Mouse (Mus musculus): Measurements from ENCODE around the gene Tpo. TPM values are rescaled to one million over a fixed set of nuclear protein-coding genes. Genes with fewer than 3 reads are reported as not detected.

Gene Tpo
- not detected in 2 replicates for polyA plus RNA-seq (2014; fragmentation: Nextera tagmentation; extraction: Ambion mirVana)

DNA sequence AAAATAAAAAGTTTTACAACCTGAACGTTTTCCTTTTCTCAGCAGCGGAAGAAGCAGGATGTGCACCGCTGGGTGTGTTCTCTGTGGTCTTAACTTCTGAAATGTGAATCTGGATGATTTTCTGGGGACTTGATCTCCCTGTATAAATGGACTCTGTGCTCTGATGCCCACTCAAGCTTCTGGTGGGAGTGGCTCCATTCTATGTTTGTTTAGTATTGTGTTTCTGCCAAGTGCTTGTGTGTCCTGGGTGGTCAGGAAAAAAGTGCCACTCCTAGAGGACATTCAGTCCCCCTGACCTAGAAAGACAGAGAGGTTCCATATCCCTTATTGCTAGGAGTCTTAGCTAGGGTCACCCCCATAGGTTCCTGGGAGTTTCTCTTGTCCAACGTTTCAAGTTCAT, at the start of gene Tpo:
TSS of gene Tpo (minus strand) at position 101 of the 400 bp plus-strand sequence.
- Histone ChIP-seq H3K4me1 (ENCODE audit: insufficient read depth) (no peaks in the 10 kb centered on the region), H3K4me2 (no peak within 1 kb of the TSS), H3K4me3 (ENCODE audit: low read depth, low read length) (no peak within 1 kb of the TSS), H3K27ac (ENCODE audit: low read depth) (no peak within 1 kb of the TSS), H3K9me3 (ENCODE audit: low read depth, low read length) (no peaks in the 10 kb centered on the region), H3K9ac (no peak within 1 kb of the TSS), H3K27me3 (ENCODE audit: insufficient read depth, low read length) (no peaks in the 10 kb centered on the region), H3K36me3 (ENCODE audit: insufficient read depth) (no peaks in the 10 kb centered on the region)
- TF ChIP-seq CTCF (IDR thresholded peaks at IDR 0.05; ENCODE audit: low read depth): no peak
- no peak for ATAC-seq (ENCODE audit: insufficient read depth)
- WGBS: 68% methylated on average over 4 of the region's 4 CpGs
- no peak for DNase-seq

DNA sequence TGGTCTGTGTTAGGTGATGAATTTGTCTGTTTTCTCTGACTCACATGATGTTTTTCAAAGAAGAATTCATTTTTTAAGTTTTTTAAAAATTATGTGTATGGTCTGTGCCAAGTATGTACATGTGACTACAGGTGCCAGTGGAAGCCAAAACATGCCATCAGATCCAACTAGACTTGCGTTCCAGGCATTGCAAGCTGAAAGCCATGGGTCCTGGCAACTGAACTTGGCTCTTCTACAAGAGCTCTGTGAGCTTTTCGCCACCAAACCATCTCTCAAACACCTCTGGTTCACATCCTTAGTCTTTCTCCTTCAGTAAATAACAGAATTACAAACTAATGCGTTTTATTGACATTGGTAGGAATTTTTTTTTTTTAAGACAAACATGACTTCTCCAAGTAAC, 49.3 kb upstream of the Tpo start:
- no peak for ATAC-seq (ENCODE audit: insufficient read depth)
- no peak overlapping the region for H3K4me2 ChIP-seq
- no peak overlapping the region for H3K27ac ChIP-seq (ENCODE audit: low read depth)
- no peak overlapping the region for H3K9ac ChIP-seq
- no peak overlapping the region for H3K4me3 ChIP-seq (ENCODE audit: low read depth, low read length)
- TF ChIP-seq CTCF (IDR thresholded peaks at IDR 0.05; ENCODE audit: low read depth): no peak
- no peak for DNase-seq
- H3K36me3 ChIP-seq (ENCODE audit: insufficient read depth): no peaks in the 10 kb centered on the region
- H3K4me1 ChIP-seq (ENCODE audit: insufficient read depth): no peaks in the 10 kb centered on the region
- H3K27me3 ChIP-seq (ENCODE audit: insufficient read depth, low read length): no peaks in the 10 kb centered on the region
- no peaks in the 10 kb centered on the region for H3K9me3 ChIP-seq (ENCODE audit: low read depth, low read length)
- WGBS: 77% methylated on average over 3 of the region's 3 CpGs

DNA sequence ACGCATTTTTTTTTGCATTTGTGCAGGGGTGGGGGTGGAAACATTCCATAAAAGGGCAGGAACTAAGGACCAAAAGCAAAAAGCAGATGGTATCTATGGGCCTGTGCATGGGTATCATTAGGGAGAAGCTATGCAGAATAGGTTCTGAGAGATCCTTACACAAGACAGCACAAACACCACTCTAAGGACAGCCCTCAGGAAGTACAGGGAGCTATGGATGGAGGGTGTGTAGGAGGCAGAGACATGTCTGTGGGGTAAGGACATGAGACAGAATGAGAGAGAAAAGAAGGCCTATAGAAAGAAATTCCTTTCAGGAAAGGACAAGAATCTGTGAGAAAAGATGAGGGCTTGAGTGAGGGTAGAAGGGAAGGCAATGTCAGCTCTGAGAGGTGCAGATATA, 47.2 kb upstream of the Tpo start:
- Histone ChIP-seq H3K27ac (ENCODE audit: low read depth) (no peak overlapping the region), H3K4me3 (ENCODE audit: low read depth, low read length) (no peak overlapping the region), H3K9ac (no peak overlapping the region), H3K27me3 (ENCODE audit: insufficient read depth, low read length) (no peaks in the 10 kb centered on the region), H3K4me1 (ENCODE audit: insufficient read depth) (no peaks in the 10 kb centered on the region), H3K4me2 (no peak overlapping the region), H3K9me3 (ENCODE audit: low read depth, low read length) (no peaks in the 10 kb centered on the region), H3K36me3 (ENCODE audit: insufficient read depth) (no peaks in the 10 kb centered on the region)
- DNase-seq (no peak), ATAC-seq (ENCODE audit: insufficient read depth) (no peak)
- WGBS: 88% methylated on average over 1 of the region's 1 CpGs
- no peak for TF ChIP-seq CTCF (IDR thresholded peaks at IDR 0.05; ENCODE audit: low read depth)

DNA sequence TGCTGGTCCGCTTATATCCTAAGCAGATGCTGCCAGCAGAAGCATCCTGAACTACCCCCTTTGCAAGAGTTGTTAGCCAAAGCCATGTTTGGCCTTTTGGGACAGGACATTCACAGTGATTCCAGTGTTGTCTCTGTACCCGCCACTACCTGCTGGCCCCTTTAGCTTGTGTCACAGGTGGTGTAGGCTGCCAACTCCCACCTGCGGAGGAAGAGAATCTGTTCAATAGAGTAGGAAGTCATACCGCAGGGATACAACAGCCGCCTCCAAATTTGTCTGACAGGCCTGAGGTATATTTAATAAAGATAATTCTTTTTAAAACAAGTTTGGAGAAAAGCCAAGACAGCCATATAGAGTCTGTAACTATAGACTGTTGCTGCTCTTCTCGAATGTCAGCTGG, 45.5 kb upstream of the Tpo start:
- Histone ChIP-seq H3K4me1 (ENCODE audit: insufficient read depth) (no peaks in the 10 kb centered on the region), H3K36me3 (ENCODE audit: insufficient read depth) (no peaks in the 10 kb centered on the region), H3K9me3 (ENCODE audit: low read depth, low read length) (no peaks in the 10 kb centered on the region), H3K9ac (no peak overlapping the region), H3K27me3 (ENCODE audit: insufficient read depth, low read length) (no peaks in the 10 kb centered on the region), H3K4me2 (no peak overlapping the region), H3K4me3 (ENCODE audit: low read depth, low read length) (no peak overlapping the region), H3K27ac (ENCODE audit: low read depth) (no peak overlapping the region)
- TF ChIP-seq CTCF (IDR thresholded peaks at IDR 0.05; ENCODE audit: low read depth): no peak
- DNase-seq: no peak
- 66% methylated on average over 6 of the region's 6 CpGs for WGBS
- no peak for ATAC-seq (ENCODE audit: insufficient read depth)

GRCm38 (mm10) chr12:30177529-30177928, 45.1 kb upstream of the Tpo start:
- Histone ChIP-seq H3K9me3 (ENCODE audit: low read depth, low read length) (no peaks in the 10 kb centered on the region), H3K27me3 (ENCODE audit: insufficient read depth, low read length) (no peaks in the 10 kb centered on the region), H3K4me2 (no peak overlapping the region), H3K36me3 (ENCODE audit: insufficient read depth) (no peaks in the 10 kb centered on the region), H3K4me3 (ENCODE audit: low read depth, low read length) (no peak overlapping the region), H3K9ac (no peak overlapping the region), H3K4me1 (ENCODE audit: insufficient read depth) (no peaks in the 10 kb centered on the region), H3K27ac (ENCODE audit: low read depth) (no peak overlapping the region)
- WGBS: 90% methylated on average over 2 of the region's 2 CpGs
- no peak for ATAC-seq (ENCODE audit: insufficient read depth)
- no peak for DNase-seq
- no peak for TF ChIP-seq CTCF (IDR thresholded peaks at IDR 0.05; ENCODE audit: low read depth)

DNA sequence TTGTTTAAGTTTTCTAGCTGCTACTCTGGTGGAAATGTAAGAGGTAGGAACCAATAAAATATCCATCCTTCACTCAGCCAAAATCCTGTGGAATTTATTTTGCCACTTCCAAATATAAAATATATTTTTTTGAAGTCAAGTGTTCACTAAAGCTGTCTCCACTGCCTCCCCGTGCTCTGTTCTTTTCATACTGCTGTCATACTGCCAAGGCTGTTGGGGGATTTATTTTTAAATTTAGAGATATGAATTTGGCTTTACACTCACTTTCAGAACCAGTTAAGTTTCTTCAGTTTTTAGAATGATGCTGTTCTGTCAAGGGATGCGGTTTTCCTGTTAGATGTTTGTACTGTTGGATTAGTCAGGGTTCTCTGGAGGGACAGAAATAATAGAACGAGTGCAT, 36.1 kb upstream of the Tpo start:
- WGBS: 51% methylated on average over 3 of the region's 3 CpGs
- H3K27me3 ChIP-seq (ENCODE audit: insufficient read depth, low read length): no peaks in the 10 kb centered on the region
- no peak overlapping the region for H3K27ac ChIP-seq (ENCODE audit: low read depth)
- H3K9ac ChIP-seq: no peak overlapping the region
- H3K4me1 ChIP-seq (ENCODE audit: insufficient read depth): no peaks in the 10 kb centered on the region
- TF ChIP-seq CTCF (IDR thresholded peaks at IDR 0.05; ENCODE audit: low read depth): no peak
- H3K9me3 ChIP-seq (ENCODE audit: low read depth, low read length): no peaks in the 10 kb centered on the region
- no peak overlapping the region for H3K4me2 ChIP-seq
- ATAC-seq (ENCODE audit: insufficient read depth) (no peak), DNase-seq (peak; percentile 18)
- no peak overlapping the region for H3K4me3 ChIP-seq (ENCODE audit: low read depth, low read length)
- H3K36me3 ChIP-seq (ENCODE audit: insufficient read depth): no peaks in the 10 kb centered on the region

GRCm38 (mm10) chr12:30164538-30164937, 32.1 kb upstream of the Tpo start:
- 81% methylated on average over 5 of the region's 5 CpGs for WGBS
- H3K4me1 ChIP-seq (ENCODE audit: insufficient read depth): no peaks in the 10 kb centered on the region
- DNase-seq (no peak), ATAC-seq (ENCODE audit: insufficient read depth) (no peak)
- no peak for TF ChIP-seq CTCF (IDR thresholded peaks at IDR 0.05; ENCODE audit: low read depth)
- no peaks in the 10 kb centered on the region for H3K36me3 ChIP-seq (ENCODE audit: insufficient read depth)
- no peak overlapping the region for H3K4me2 ChIP-seq
- H3K9ac ChIP-seq: no peak overlapping the region
- no peaks in the 10 kb centered on the region for H3K27me3 ChIP-seq (ENCODE audit: insufficient read depth, low read length)
- H3K4me3 ChIP-seq (ENCODE audit: low read depth, low read length): no peak overlapping the region
- H3K27ac ChIP-seq (ENCODE audit: low read depth): no peak overlapping the region
- no peaks in the 10 kb centered on the region for H3K9me3 ChIP-seq (ENCODE audit: low read depth, low read length)

DNA sequence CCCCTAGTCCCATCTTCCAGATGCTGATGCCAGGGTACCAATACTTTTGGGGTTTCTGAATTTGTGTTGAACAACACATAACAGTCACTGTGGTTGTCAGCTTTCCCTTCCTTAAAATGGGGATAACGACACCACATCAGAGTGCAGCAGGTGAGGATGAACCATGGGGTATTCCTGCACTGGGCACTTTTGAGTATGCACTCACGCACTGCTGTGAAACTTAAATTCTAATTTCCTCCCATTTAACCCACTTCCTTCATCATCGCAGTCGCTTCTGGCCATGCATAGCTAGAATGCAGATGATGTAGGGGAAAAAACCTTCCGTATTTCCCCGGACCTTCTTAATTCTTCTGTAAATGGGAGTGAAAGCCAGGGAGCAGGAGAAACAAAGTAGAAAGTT, 31.6 kb upstream of the Tpo start:
- DNase-seq: no peak
- Histone ChIP-seq H3K9me3 (ENCODE audit: low read depth, low read length) (no peaks in the 10 kb centered on the region), H3K9ac (no peak overlapping the region), H3K27ac (ENCODE audit: low read depth) (no peak overlapping the region), H3K4me2 (no peak overlapping the region), H3K4me1 (ENCODE audit: insufficient read depth) (no peaks in the 10 kb centered on the region), H3K27me3 (ENCODE audit: insufficient read depth, low read length) (no peaks in the 10 kb centered on the region), H3K4me3 (ENCODE audit: low read depth, low read length) (no peak overlapping the region), H3K36me3 (ENCODE audit: insufficient read depth) (no peaks in the 10 kb centered on the region)
- no peak for ATAC-seq (ENCODE audit: insufficient read depth)
- 87% methylated on average over 6 of the region's 6 CpGs for WGBS
- no peak for TF ChIP-seq CTCF (IDR thresholded peaks at IDR 0.05; ENCODE audit: low read depth)

All from lung, embryonic 14.5 days (tissue).